Mouse (Mus musculus): ENCODE data around the gene Lztr1.

GRCm38 (mm10) chr16:17556907-17557306 is 48.4 kb downstream of the Lztr1 start:
- no peak for TF ChIP-seq CTCF (IDR thresholded peaks at IDR 0.05; ENCODE audit: low read depth)
- TF ChIP-seq EP300 (IDR thresholded peaks at IDR 0.05; ENCODE audit: low read depth): no peak
